Mouse (Mus musculus) cerebellum, adult 2 months (tissue): ENCODE results near the gene Rpia. TPM values are rescaled to one million over a fixed set of nuclear protein-coding genes. Genes with fewer than 3 reads are reported as not detected.

Experiments
- DNase-seq, 2 experiments: peaks; one replicate each; pipeline ENCODE4 v3.0.0; 2021
- H3K27ac ChIP-seq: fragments of 200-500 bp; 2 replicates; pipeline ENCODE4 v1.5.1; 2012; ENCODE audit warnings: low read length, control low read depth, inconsistent platforms; ENCODE audit not compliant: insufficient read depth
- H3K27me3 ChIP-seq: fragments of 200-500 bp; 2 replicates; pipeline ENCODE4 v1.6.1; 2012; ENCODE audit warnings: inconsistent platforms, mild to moderate bottlenecking, low read length, moderate library complexity; ENCODE audit not compliant: control insufficient read depth, insufficient read depth
- H3K4me1 ChIP-seq: fragments of 200-500 bp; 2 replicates; pipeline ENCODE4 v1.6.1; 2011; ENCODE audit warnings: low read length; ENCODE audit not compliant: control insufficient read depth, insufficient read depth
- H3K4me3 ChIP-seq: fragments of 200-500 bp; replicated peaks from 2 replicates; pipeline ENCODE3; 2011; ENCODE audit warnings: mild to moderate bottlenecking, low read depth, low read length, control low read depth; ENCODE audit not compliant: insufficient read depth
- CTCF ChIP-seq: fragments of 200-500 bp; IDR thresholded peaks from 2 replicates; pipeline ENCODE4 v1.5.1; 2011; ENCODE audit warnings: low read depth, mild to moderate bottlenecking, control low read depth, low read length, moderate library complexity, borderline replicate concordance; ENCODE audit not compliant: insufficient read depth
- POLR2A ChIP-seq: fragments of 200-500 bp; IDR thresholded peaks from 2 replicates; pipeline ENCODE4 v1.6.1; 2011; ENCODE audit warnings: low read length, control low read depth, borderline replicate concordance; ENCODE audit not compliant: insufficient read depth
- WGBS: fragments of 180-500 bp; shearing (Covaris S2); methylation state at CpG from one replicate; pipeline ENCODE4 v1.1.7; 2018; 5-methylcytosine and 5-hydroxymethylcytosine counted together
- polyA plus RNA-seq: library from polyadenylated mRNA; depleted of rRNA; stranded (reverse); fragments of >200 nt; gene quantifications from 2 replicates; pipeline ENCODE4 v1.2.3, GENCODE M21; 2012; rRNA removed

The Rpia gene
- polyA plus RNA-seq, 1 experiment, result 18.4 TPM

GRCm38 (mm10) chr6:70718760-70719159 lies 73.3 kb downstream of the Rpia start:
- TF ChIP-seq POLR2A (no peak), CTCF (no peak)
- Histone ChIP-seq H3K4me1 (no peaks in the 10 kb centered on the region), H3K27ac (no peak overlapping the region), H3K27me3 (no peaks in the 10 kb centered on the region), H3K4me3 (no peak overlapping the region)
- no peak for DNase-seq
- 43% methylated on average over 2 of the region's 2 CpGs for WGBS

GRCm38 (mm10) chr6:70718164-70718563 lies 73.9 kb downstream of the Rpia start:
- Histone ChIP-seq H3K27me3 (no peaks in the 10 kb centered on the region), H3K4me1 (no peaks in the 10 kb centered on the region), H3K4me3 (no peak overlapping the region), H3K27ac (no peak overlapping the region)
- WGBS, result 90% methylated on average over 4 of the region's 4 CpGs
- TF ChIP-seq CTCF (no peak), POLR2A (no peak)
- DNase-seq, result no peak

DNA sequence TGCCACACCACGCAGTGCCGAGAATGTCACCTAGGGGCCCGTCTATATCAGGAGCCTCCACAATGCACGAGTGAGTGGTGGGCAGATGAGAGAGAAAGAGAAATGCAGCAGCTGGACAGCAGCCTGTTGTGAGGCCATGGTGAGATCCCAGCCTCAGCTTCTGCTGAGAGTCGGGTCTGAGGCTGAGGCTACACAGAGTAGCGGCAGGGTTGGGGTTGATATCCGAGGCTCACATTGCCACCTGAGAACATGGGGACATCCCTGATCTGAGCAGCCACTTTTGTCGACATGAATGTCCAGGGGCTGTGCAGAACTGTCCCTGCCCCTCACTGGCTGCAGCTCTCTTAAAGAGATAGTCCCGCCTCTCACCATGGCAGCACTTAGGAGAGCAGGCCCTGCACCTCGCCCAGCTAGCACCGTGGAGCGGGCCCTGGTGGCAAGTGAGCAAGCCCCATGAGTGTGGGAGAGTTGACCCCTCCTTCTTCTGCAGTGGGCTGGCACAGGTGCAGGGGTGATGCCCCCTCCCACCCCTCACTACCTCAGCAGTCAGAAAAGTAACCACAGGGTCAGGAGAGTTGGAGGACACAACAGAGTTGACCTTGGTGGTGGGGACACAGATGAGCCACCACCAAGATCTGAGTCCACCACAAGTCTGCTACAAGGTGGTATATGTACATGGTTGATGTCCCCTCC lies 75.2 kb downstream of the Rpia start:
- no peak for DNase-seq
- TF ChIP-seq POLR2A, result no peak
- no peak for TF ChIP-seq CTCF
- H3K27ac ChIP-seq, result no peak overlapping the region
- no peak overlapping the region for H3K4me3 ChIP-seq
- H3K4me1 ChIP-seq, result no peaks in the 10 kb centered on the region
- 73% methylated on average over 12 of the region's 12 CpGs for WGBS
- H3K27me3 ChIP-seq, result no peaks in the 10 kb centered on the region

Other genes with a start within 250 kb of the Rpia start
- 24.0 and 26.7 TPM in 2 replicates for gene Eif2ak3, start 52.3 kb upstream of the Rpia start, polyA plus RNA-seq
- gene Tex37, start 126.7 kb upstream of the Rpia start, polyA plus RNA-seq, result not detected in 2 replicates
- not detected in 2 replicates for gene Foxi3, start 164.3 kb upstream of the Rpia start, polyA plus RNA-seq